Mouse (Mus musculus): ENCODE measurements at regions not wholly inside any gene's neighbourhood (a gene's known extent, or its start where the extent isn't known, plus 50 kb on each side); places are given as distances from the start of the nearest gene placed in this dataset.
A peak's percentile ranks its signal among the peaks of the same experiment; 100 is the strongest.

GRCm38 (mm10) chr8:125367374-125367773 lies 202.2 kb downstream of the Sipa1l2 start:
- H3K27ac ChIP-seq, result peak overlapping the region; percentile 88
- H3K27me3 ChIP-seq (ENCODE audit: control insufficient read depth, insufficient read depth, low read length), result no peaks in the 10 kb centered on the region
- no peak for TF ChIP-seq POLR2A (IDR thresholded peaks at IDR 0.05; ENCODE audit: insufficient read depth, low read depth, low read length)
- TF ChIP-seq CTCF (IDR thresholded peaks at IDR 0.05), result no peak
- TF ChIP-seq EP300 (IDR thresholded peaks at IDR 0.05; ENCODE audit: insufficient read depth, low read depth, low read length), result no peak
- H3K4me3 ChIP-seq, result no peak overlapping the region
- no peaks in the 10 kb centered on the region for H3K36me3 ChIP-seq (ENCODE audit: control insufficient read depth, insufficient read depth, low read length)
- H3K79me2 ChIP-seq (replicated peaks; ENCODE audit: control insufficient read depth, insufficient read depth, low read length), result no peaks in the 10 kb centered on the region
- peaks cover 30% of the 10 kb centered on the region for H3K4me1 ChIP-seq (ENCODE audit: control insufficient read depth, insufficient read depth, low read length)
- intact Hi-C loops (cut with DNase I), result no loop called here
- WGBS, result 68% methylated on average over 4 of the region's 4 CpGs
- DNase-seq, result no peak
- peak overlapping the region; percentile 1; the same call in 1 of the 2 replicates for H3K9ac ChIP-seq (ENCODE audit: low read depth, low read length)

GRCm38 (mm10) chr8:125365004-125365403 lies 204.6 kb downstream of the Sipa1l2 start:
- no peak for DNase-seq
- 73% methylated on average over 5 of the region's 5 CpGs for whole genome bisulfite sequencing
- no peaks in the 10 kb centered on the region for H3K27me3 ChIP-seq (ENCODE audit: control insufficient read depth, insufficient read depth, low read length)
- TF ChIP-seq POLR2A (IDR thresholded peaks at IDR 0.05; ENCODE audit: insufficient read depth, low read depth, low read length), result no peak
- TF ChIP-seq EP300 (IDR thresholded peaks at IDR 0.05; ENCODE audit: insufficient read depth, low read depth, low read length), result no peak
- no peak for TF ChIP-seq CTCF (IDR thresholded peaks at IDR 0.05)
- no peak overlapping the region for H3K27ac ChIP-seq
- no peaks in the 10 kb centered on the region for H3K36me3 ChIP-seq (ENCODE audit: control insufficient read depth, insufficient read depth, low read length)
- H3K9ac ChIP-seq (ENCODE audit: low read depth, low read length), result no peak overlapping the region
- intact Hi-C loops (cut with DNase I), result no loop called here
- H3K79me2 ChIP-seq (replicated peaks; ENCODE audit: control insufficient read depth, insufficient read depth, low read length), result no peaks in the 10 kb centered on the region
- peaks cover 27% of the 10 kb centered on the region for H3K4me1 ChIP-seq (ENCODE audit: control insufficient read depth, insufficient read depth, low read length)
- no peak overlapping the region for H3K4me3 ChIP-seq

GRCm38 (mm10) chr8:125359456-125359855 lies 210.2 kb downstream of the Sipa1l2 start:
- DNase-seq, result no peak
- intact Hi-C loops (cut with DNase I), result no loop called here
- H3K27me3 ChIP-seq (ENCODE audit: control insufficient read depth, insufficient read depth, low read length), result no peaks in the 10 kb centered on the region
- TF ChIP-seq EP300 (IDR thresholded peaks at IDR 0.05; ENCODE audit: insufficient read depth, low read depth, low read length), result no peak
- TF ChIP-seq CTCF (IDR thresholded peaks at IDR 0.05), result no peak
- no peak overlapping the region for H3K27ac ChIP-seq
- no peak overlapping the region for H3K9ac ChIP-seq (ENCODE audit: low read depth, low read length)
- H3K4me3 ChIP-seq, result no peak overlapping the region
- no peaks in the 10 kb centered on the region for H3K79me2 ChIP-seq (replicated peaks; ENCODE audit: control insufficient read depth, insufficient read depth, low read length)
- peaks cover 1% of the 10 kb centered on the region for H3K4me1 ChIP-seq (ENCODE audit: control insufficient read depth, insufficient read depth, low read length)
- H3K36me3 ChIP-seq (ENCODE audit: control insufficient read depth, insufficient read depth, low read length), result no peaks in the 10 kb centered on the region
- WGBS, result 44% methylated on average over 2 of the region's 2 CpGs

GRCm38 (mm10) chr8:125357759-125358158 lies 211.8 kb downstream of the Sipa1l2 start:
- H3K27ac ChIP-seq, result peak overlapping the region; percentile 23; the same call in 1 of the 2 replicates
- no peaks in the 10 kb centered on the region for H3K79me2 ChIP-seq (replicated peaks; ENCODE audit: control insufficient read depth, insufficient read depth, low read length)
- 59% methylated on average over 3 of the region's 3 CpGs for WGBS
- H3K4me3 ChIP-seq, result no peak overlapping the region
- TF ChIP-seq CTCF (IDR thresholded peaks at IDR 0.05), result no peak
- TF ChIP-seq EP300 (IDR thresholded peaks at IDR 0.05; ENCODE audit: insufficient read depth, low read depth, low read length), result no peak
- no peak for TF ChIP-seq POLR2A (IDR thresholded peaks at IDR 0.05; ENCODE audit: insufficient read depth, low read depth, low read length)
- H3K9ac ChIP-seq (ENCODE audit: low read depth, low read length), result no peak overlapping the region
- no peak for DNase-seq
- no peaks in the 10 kb centered on the region; the same call in 1 of the 2 replicates for H3K4me1 ChIP-seq (ENCODE audit: control insufficient read depth, insufficient read depth, low read length)
- intact Hi-C loops (cut with DNase I), result no loop called here
- no peaks in the 10 kb centered on the region for H3K27me3 ChIP-seq (ENCODE audit: control insufficient read depth, insufficient read depth, low read length)
- H3K36me3 ChIP-seq (ENCODE audit: control insufficient read depth, insufficient read depth, low read length), result no peaks in the 10 kb centered on the region

GRCm38 (mm10) chr8:125355059-125355509 lies 214.5 kb downstream of the Sipa1l2 start:
- H3K27ac ChIP-seq, result no peak overlapping the region
- intact Hi-C loops (cut with DNase I), result no loop called here
- H3K27me3 ChIP-seq (ENCODE audit: control insufficient read depth, insufficient read depth, low read length), result no peaks in the 10 kb centered on the region
- no peak for TF ChIP-seq POLR2A (IDR thresholded peaks at IDR 0.05; ENCODE audit: insufficient read depth, low read depth, low read length)
- no peak for TF ChIP-seq EP300 (IDR thresholded peaks at IDR 0.05; ENCODE audit: insufficient read depth, low read depth, low read length)
- TF ChIP-seq CTCF (IDR thresholded peaks at IDR 0.05), result no peak
- peaks cover 5% of the 10 kb centered on the region; the same call in 1 of the 2 replicates for H3K4me1 ChIP-seq (ENCODE audit: control insufficient read depth, insufficient read depth, low read length)
- no peaks in the 10 kb centered on the region for H3K36me3 ChIP-seq (ENCODE audit: control insufficient read depth, insufficient read depth, low read length)
- no peak overlapping the region for H3K9ac ChIP-seq (ENCODE audit: low read depth, low read length)
- H3K79me2 ChIP-seq (replicated peaks; ENCODE audit: control insufficient read depth, insufficient read depth, low read length), result no peaks in the 10 kb centered on the region
- H3K4me3 ChIP-seq, result no peak overlapping the region
- WGBS, result 86% methylated on average over 7 of the region's 7 CpGs
- DNase-seq, result no peak

GRCm38 (mm10) chr8:125352276-125352675 lies 217.3 kb downstream of the Sipa1l2 start:
- Histone ChIP-seq H3K9ac (ENCODE audit: low read depth, low read length) (no peak overlapping the region), H3K27me3 (ENCODE audit: control insufficient read depth, insufficient read depth, low read length) (no peaks in the 10 kb centered on the region), H3K4me1 (ENCODE audit: control insufficient read depth, insufficient read depth, low read length) (peaks cover 14% of the 10 kb centered on the region), H3K79me2 (replicated peaks; ENCODE audit: control insufficient read depth, insufficient read depth, low read length) (no peaks in the 10 kb centered on the region), H3K27ac (peak overlapping the region; percentile 18), H3K36me3 (ENCODE audit: control insufficient read depth, insufficient read depth, low read length) (no peaks in the 10 kb centered on the region), H3K4me3 (no peak overlapping the region)
- DNase-seq, result no peak
- TF ChIP-seq POLR2A (IDR thresholded peaks at IDR 0.05; ENCODE audit: insufficient read depth, low read depth, low read length), result no peak
- WGBS, result 70% methylated on average over 3 of the region's 3 CpGs
- intact Hi-C loops (cut with DNase I), result loop anchor here (5.0 kb wide), 1 partner anchor 90 kb away; no protein-coding TSS in a partner anchor
